Mouse (Mus musculus) erythroblast, adult 5-6 weeks (primary cell): Measurements from ENCODE around the gene Psmb10. TPM values are rescaled to one million over a fixed set of nuclear protein-coding genes. Genes with fewer than 3 reads are reported as not detected.

Experiments used
- ATAC-seq: replicated peaks from 2 replicates; pipeline ENCODE4 v1.8.0; 2016; ENCODE audit warnings: moderate number of reproducible peaks, mild to moderate bottlenecking, moderate TSS enrichment, inconsistent platforms; ENCODE audit not compliant: poor library complexity, low FRiP score, severe bottlenecking
- total RNA-seq, 2 experiments: library from RNA; stranded (forward) in 1 of 2; stranded (reverse) in 1 of 2; fragments of 150-400 nt in 1 of 2; fragments of 200-764, 138-1000 nt in 1 of 2; gene quantifications; 2 replicates each; pipeline versions ENCODE4 v1.2.3 to v1.2.4; 2015 to 2017; ENCODE audit warnings: low replicate concordance in 2 of 2

Gene Psmb10
- total RNA-seq, 2 experiments from 2014 or later = 7.2 to 22.9 TPM

DNA sequence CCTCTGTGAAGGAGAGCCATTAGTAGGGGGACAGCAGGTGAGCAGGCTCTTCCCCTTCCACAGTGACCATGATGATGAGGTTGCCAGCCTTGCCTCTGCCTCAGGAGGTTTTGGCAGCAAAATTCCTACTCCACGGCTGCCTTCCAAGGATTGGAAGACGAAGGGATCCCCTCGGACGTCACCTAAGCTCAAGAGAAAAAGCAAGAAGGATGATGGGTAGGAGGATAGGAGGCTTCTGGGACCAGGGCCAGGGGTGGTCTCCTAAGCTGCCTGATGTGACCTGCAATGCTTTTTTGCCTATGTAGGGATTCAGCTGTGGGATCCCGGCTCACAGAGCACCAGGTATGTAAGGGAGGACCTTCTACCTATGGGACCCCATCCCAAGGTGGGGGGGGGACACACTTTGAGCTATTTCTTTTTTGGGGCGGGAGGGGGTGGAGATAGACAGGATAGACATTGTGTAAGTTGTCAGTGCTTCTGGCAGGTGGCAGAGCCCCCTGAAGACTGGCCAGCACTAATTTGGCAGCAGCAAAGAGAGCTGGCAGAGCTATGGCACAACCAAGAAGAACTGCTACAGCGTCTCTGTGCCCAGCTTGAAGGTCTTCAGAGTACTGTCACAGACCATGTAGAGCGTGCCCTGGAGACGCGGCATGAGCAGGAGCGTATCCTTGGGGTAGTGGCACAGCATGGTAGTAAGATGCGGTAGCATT, 48.3 kb downstream of the Psmb10 start:
- no peak for ATAC-seq

Other genes with a start within 250 kb of the Psmb10 start
- 7.1 and 12.5 TPM in 2 replicates for gene Acd, start 237.3 kb downstream of the Psmb10 start, total RNA-seq (2015; ENCODE audit: low replicate concordance)
- gene Acd, start 237.3 kb downstream of the Psmb10 start, total RNA-seq (2017; ENCODE audit: low replicate concordance) = 1.7 and 7.8 TPM in 2 replicates
- gene Pard6a, start 237.3 kb downstream of the Psmb10 start, total RNA-seq (2015; ENCODE audit: low replicate concordance) = 2.1 TPM in 1 of 2 replicates, not detected in the other
- 0.56 and 1.5 TPM in 2 replicates for gene Pard6a, start 237.3 kb downstream of the Psmb10 start, total RNA-seq (2017; ENCODE audit: low replicate concordance)
- gene 4933405L10Rik, start 230.8 kb downstream of the Psmb10 start, total RNA-seq (2015; ENCODE audit: low replicate concordance) = not detected in 2 replicates
- gene 4933405L10Rik, start 230.8 kb downstream of the Psmb10 start, total RNA-seq (2017; ENCODE audit: low replicate concordance) = not detected in 2 replicates
- gene Enkd1, start 230.2 kb downstream of the Psmb10 start, total RNA-seq (2015; ENCODE audit: low replicate concordance) = 2.1 and 2.5 TPM in 2 replicates
- gene Enkd1, start 230.2 kb downstream of the Psmb10 start, total RNA-seq (2017; ENCODE audit: low replicate concordance) = 2.7 and 7.0 TPM in 2 replicates
- gene Gfod2, start 179.8 kb downstream of the Psmb10 start, total RNA-seq (2015; ENCODE audit: low replicate concordance) = 0.21 and 0.38 TPM in 2 replicates
- gene Gfod2, start 179.8 kb downstream of the Psmb10 start, total RNA-seq (2017; ENCODE audit: low replicate concordance) = 0.51 TPM in 1 of 2 replicates, not detected in the other
- 514 and 565 TPM in 2 replicates for gene Ranbp10, start 111.1 kb downstream of the Psmb10 start, total RNA-seq (2015; ENCODE audit: low replicate concordance)
- gene Ranbp10, start 111.1 kb downstream of the Psmb10 start, total RNA-seq (2017; ENCODE audit: low replicate concordance) = 620 and 633 TPM in 2 replicates
- 1.0 and 1.2 TPM in 2 replicates for gene Tsnaxip1, start 110.7 kb downstream of the Psmb10 start, total RNA-seq (2015; ENCODE audit: low replicate concordance)
- 2.5 and 3.2 TPM in 2 replicates for gene Tsnaxip1, start 110.7 kb downstream of the Psmb10 start, total RNA-seq (2017; ENCODE audit: low replicate concordance)
- gene Cenpt, start 85.2 kb downstream of the Psmb10 start, total RNA-seq (2015; ENCODE audit: low replicate concordance) = 13.1 and 15.9 TPM in 2 replicates
- 9.6 and 11.3 TPM in 2 replicates for gene Cenpt, start 85.2 kb downstream of the Psmb10 start, total RNA-seq (2017; ENCODE audit: low replicate concordance)
- gene Thap11, start 83.3 kb downstream of the Psmb10 start, total RNA-seq (2015; ENCODE audit: low replicate concordance) = 6.3 and 16.3 TPM in 2 replicates
- gene Thap11, start 83.3 kb downstream of the Psmb10 start, total RNA-seq (2017; ENCODE audit: low replicate concordance) = 7.1 and 8.3 TPM in 2 replicates
- gene Nutf2, start 77.9 kb downstream of the Psmb10 start, total RNA-seq (2015; ENCODE audit: low replicate concordance) = 48.1 and 55.3 TPM in 2 replicates
- gene Nutf2, start 77.9 kb downstream of the Psmb10 start, total RNA-seq (2017; ENCODE audit: low replicate concordance) = 5.7 and 8.9 TPM in 2 replicates
- 4.0 and 9.2 TPM in 2 replicates for gene Edc4, start 57.6 kb downstream of the Psmb10 start, total RNA-seq (2015; ENCODE audit: low replicate concordance)
- 12.4 and 17.6 TPM in 2 replicates for gene Edc4, start 57.6 kb downstream of the Psmb10 start, total RNA-seq (2017; ENCODE audit: low replicate concordance)
- gene Nrn1l, start 44.9 kb downstream of the Psmb10 start, total RNA-seq (2015; ENCODE audit: low replicate concordance) = not detected in 2 replicates
- gene Nrn1l, start 44.9 kb downstream of the Psmb10 start, total RNA-seq (2017; ENCODE audit: low replicate concordance) = not detected in 2 replicates
- 6.3 TPM in 2 replicates for gene Pskh1, start 38.0 kb downstream of the Psmb10 start, total RNA-seq (2015; ENCODE audit: low replicate concordance)
- 6.1 and 6.7 TPM in 2 replicates for gene Pskh1, start 38.0 kb downstream of the Psmb10 start, total RNA-seq (2017; ENCODE audit: low replicate concordance)
- gene Ctrl, start 4.6 kb downstream of the Psmb10 start, total RNA-seq (2015; ENCODE audit: low replicate concordance) = not detected in 2 replicates
- gene Ctrl, start 4.6 kb downstream of the Psmb10 start, total RNA-seq (2017; ENCODE audit: low replicate concordance) = not detected in 2 replicates
- gene Lcat, start 4.9 kb upstream of the Psmb10 start, total RNA-seq (2015; ENCODE audit: low replicate concordance) = 1.3 TPM in 1 of 2 replicates, not detected in the other
- gene Lcat, start 4.9 kb upstream of the Psmb10 start, total RNA-seq (2017; ENCODE audit: low replicate concordance) = not detected in 2 replicates
- 4.0 and 7.9 TPM in 2 replicates for gene Slc12a4, start 27.7 kb upstream of the Psmb10 start, total RNA-seq (2015; ENCODE audit: low replicate concordance)
- gene Slc12a4, start 27.7 kb upstream of the Psmb10 start, total RNA-seq (2017; ENCODE audit: low replicate concordance) = 0.68 and 1.4 TPM in 2 replicates
- gene Dpep3, start 41.0 kb upstream of the Psmb10 start, total RNA-seq (2015; ENCODE audit: low replicate concordance) = not detected in 2 replicates
- gene Dpep3, start 41.0 kb upstream of the Psmb10 start, total RNA-seq (2017; ENCODE audit: low replicate concordance) = not detected in 2 replicates
- gene Dus2, start 52.9 kb upstream of the Psmb10 start, total RNA-seq (2015; ENCODE audit: low replicate concordance) = 3.7 and 6.3 TPM in 2 replicates
- gene Dus2, start 52.9 kb upstream of the Psmb10 start, total RNA-seq (2017; ENCODE audit: low replicate concordance) = 5.9 and 8.9 TPM in 2 replicates
- not detected in 2 replicates for gene Dpep2nb, start 67.5 kb upstream of the Psmb10 start, total RNA-seq (2015; ENCODE audit: low replicate concordance)
- gene Dpep2nb, start 67.5 kb upstream of the Psmb10 start, total RNA-seq (2017; ENCODE audit: low replicate concordance) = not detected in 2 replicates
- 0.77 and 1.3 TPM in 2 replicates for gene Ddx28, start 73.4 kb upstream of the Psmb10 start, total RNA-seq (2015; ENCODE audit: low replicate concordance)
- gene Ddx28, start 73.4 kb upstream of the Psmb10 start, total RNA-seq (2017; ENCODE audit: low replicate concordance) = 1.9 and 6.6 TPM in 2 replicates
- 52.2 and 56.7 TPM in 2 replicates for gene Nfatc3, start 120.4 kb upstream of the Psmb10 start, total RNA-seq (2015; ENCODE audit: low replicate concordance)
- 24.5 and 32.7 TPM in 2 replicates for gene Nfatc3, start 120.4 kb upstream of the Psmb10 start, total RNA-seq (2017; ENCODE audit: low replicate concordance)
- gene Esrp2, start 198.5 kb upstream of the Psmb10 start, total RNA-seq (2015; ENCODE audit: low replicate concordance) = not detected in 2 replicates
- not detected in 2 replicates for gene Esrp2, start 198.5 kb upstream of the Psmb10 start, total RNA-seq (2017; ENCODE audit: low replicate concordance)
- gene Pla2g15, start 212.0 kb upstream of the Psmb10 start, total RNA-seq (2015; ENCODE audit: low replicate concordance) = 5.2 and 6.3 TPM in 2 replicates
- gene Pla2g15, start 212.0 kb upstream of the Psmb10 start, total RNA-seq (2017; ENCODE audit: low replicate concordance) = 3.1 and 5.4 TPM in 2 replicates
- gene Slc7a6, start 230.4 kb upstream of the Psmb10 start, total RNA-seq (2015; ENCODE audit: low replicate concordance) = 2.5 and 3.8 TPM in 2 replicates
- gene Slc7a6, start 230.4 kb upstream of the Psmb10 start, total RNA-seq (2017; ENCODE audit: low replicate concordance) = 2.2 and 2.5 TPM in 2 replicates